Mouse (Mus musculus) limb, embryonic 15.5 days (tissue): ENCODE measurements at regions not wholly inside any gene's neighbourhood (a gene's known extent, or its start where the extent isn't known, plus 50 kb on each side); places are given as distances from the start of the nearest gene placed in this dataset.

Source experiments
- ATAC-seq: fragments of 200-750 bp; cut with Nextera tagmentation; 2 replicates; pipeline ENCODE4 v1.8.0; 2017; ENCODE audit warnings: low read depth, moderate TSS enrichment; ENCODE audit not compliant: insufficient number of reproducible peaks, low FRiP score, low TSS enrichment
- H3K27ac ChIP-seq: fragments of 300-500 bp; sonication (generic); 2 replicates; pipeline ENCODE4 v1.5.1; 2015; ENCODE audit warnings: moderate library complexity, mild to moderate bottlenecking, inconsistent platforms
- H3K27me3 ChIP-seq: fragments of 300-500 bp; sonication (generic); 2 replicates; pipeline ENCODE4 v1.6.1; 2015; ENCODE audit warnings: inconsistent platforms
- H3K36me3 ChIP-seq: fragments of 300-500 bp; sonication (generic); 2 replicates; pipeline ENCODE4 v1.6.1; 2015; ENCODE audit warnings: inconsistent platforms
- H3K4me1 ChIP-seq: fragments of 300-500 bp; sonication (generic); 2 replicates; pipeline ENCODE4 v1.6.1; 2015; ENCODE audit warnings: inconsistent platforms
- H3K4me2 ChIP-seq: fragments of 300-500 bp; sonication (generic); 2 replicates; pipeline ENCODE4 v1.6.1; 2015; ENCODE audit warnings: mild to moderate bottlenecking, inconsistent platforms
- H3K4me3 ChIP-seq: fragments of 300-500 bp; sonication (generic); 2 replicates; pipeline ENCODE4 v1.5.1; 2015; ENCODE audit warnings: mild to moderate bottlenecking, inconsistent platforms
- H3K9ac ChIP-seq: fragments of 300-500 bp; sonication (generic); 2 replicates; pipeline ENCODE4 v1.6.1; 2015; ENCODE audit warnings: inconsistent platforms
- H3K9me3 ChIP-seq: fragments of 300-500 bp; sonication (generic); 2 replicates; pipeline ENCODE4 v1.6.1; 2016; ENCODE audit warnings: inconsistent platforms
- WGBS: fragments of 180-500 bp; shearing (Covaris S2); methylation state at CpG from one replicate; pipeline ENCODE4 v1.1.7; 2015; 5-methylcytosine and 5-hydroxymethylcytosine counted together

DNA sequence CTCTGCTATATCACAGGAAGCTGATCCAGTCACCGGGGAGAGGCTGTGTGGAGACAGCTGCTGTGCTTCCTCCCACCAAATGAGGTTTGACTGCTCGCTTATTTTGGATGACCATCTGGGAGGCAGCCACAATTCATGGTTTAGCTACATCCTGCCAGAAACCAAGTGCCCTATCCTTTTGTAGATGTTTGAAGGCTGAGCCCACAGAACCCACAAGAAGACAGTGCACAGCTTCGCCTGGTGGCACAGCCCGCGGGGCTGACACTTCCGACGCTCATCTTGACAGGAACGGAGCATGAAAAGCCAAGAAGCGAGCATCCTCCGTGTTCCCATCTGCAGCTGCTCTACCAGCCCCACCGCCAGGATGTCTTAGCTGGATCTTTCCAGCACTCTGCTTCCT is 204.1 kb upstream of the Cdh4 start:
- WGBS: 82% methylated on average over 11 of the region's 11 CpGs

GRCm38 (mm10) chr2:179260892-179261291 is 181.3 kb upstream of the Cdh4 start:
- Histone ChIP-seq H3K4me2 (no peak overlapping the region), H3K36me3 (no peaks in the 10 kb centered on the region), H3K4me3 (no peak overlapping the region), H3K4me1 (no peaks in the 10 kb centered on the region), H3K9ac (no peak overlapping the region), H3K27ac (no peak overlapping the region), H3K9me3 (no peaks in the 10 kb centered on the region), H3K27me3 (0 out of 2 replicates have a peak, but pooled peaks cover 3% of the 10 kb centered on the region)
- WGBS: 76% methylated on average over 2 of the region's 2 CpGs
- ATAC-seq: no peak

More for the DNA sequence above, 204.1 kb upstream of the Cdh4 start:
- no peaks in the 10 kb centered on the region for H3K4me1 ChIP-seq
- no peak overlapping the region for H3K9ac ChIP-seq
- ATAC-seq: no peak
- H3K27ac ChIP-seq: no peak overlapping the region
- H3K9me3 ChIP-seq: no peaks in the 10 kb centered on the region
- H3K4me3 ChIP-seq: no peak overlapping the region
- no peaks in the 10 kb centered on the region for H3K36me3 ChIP-seq
- no peaks in the 10 kb centered on the region for H3K27me3 ChIP-seq
- H3K4me2 ChIP-seq: no peak overlapping the region

DNA sequence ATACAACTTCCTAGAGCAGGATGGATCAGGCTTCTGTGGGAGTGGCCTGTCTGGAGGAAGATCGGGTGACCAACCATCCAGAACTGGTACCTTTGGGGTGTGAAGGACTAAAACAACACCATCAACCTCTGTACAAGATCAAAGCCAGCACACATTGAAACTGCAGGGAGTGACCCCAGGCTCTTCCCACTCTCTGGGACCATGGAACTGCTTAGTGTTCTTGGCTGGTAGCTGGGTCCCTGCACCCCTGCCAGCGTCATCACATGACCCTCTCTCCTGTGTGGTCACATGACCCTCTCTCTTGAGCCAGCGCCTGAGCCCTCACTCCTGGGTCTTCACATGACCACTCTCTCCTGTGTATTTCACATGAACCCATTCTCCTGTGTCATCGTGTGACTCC is 178.3 kb upstream of the Cdh4 start:
- WGBS: 82% methylated on average over 4 of the region's 4 CpGs
- Histone ChIP-seq H3K4me1 (no peaks in the 10 kb centered on the region), H3K27me3 (0 out of 2 replicates have a peak, but pooled peaks cover 3% of the 10 kb centered on the region), H3K9ac (no peak overlapping the region), H3K4me2 (no peak overlapping the region), H3K27ac (no peak overlapping the region), H3K9me3 (no peaks in the 10 kb centered on the region), H3K4me3 (no peak overlapping the region), H3K36me3 (no peaks in the 10 kb centered on the region)
- ATAC-seq: no peak

- Histone ChIP-seq H3K4me1 (no peaks in the 10 kb centered on the region), H3K4me3 (no peak overlapping the region), H3K27ac (no peak overlapping the region), H3K4me2 (no peak overlapping the region), H3K9ac (no peak overlapping the region), H3K9me3 (no peaks in the 10 kb centered on the region), H3K27me3 (no peaks in the 10 kb centered on the region), H3K36me3 (no peaks in the 10 kb centered on the region)
- ATAC-seq: no peak
- 73% methylated on average over 5 of the region's 5 CpGs for WGBS
Measured at GRCm38 (mm10) chr2:179265436-179265835, 176.8 kb upstream of the Cdh4 start.

DNA sequence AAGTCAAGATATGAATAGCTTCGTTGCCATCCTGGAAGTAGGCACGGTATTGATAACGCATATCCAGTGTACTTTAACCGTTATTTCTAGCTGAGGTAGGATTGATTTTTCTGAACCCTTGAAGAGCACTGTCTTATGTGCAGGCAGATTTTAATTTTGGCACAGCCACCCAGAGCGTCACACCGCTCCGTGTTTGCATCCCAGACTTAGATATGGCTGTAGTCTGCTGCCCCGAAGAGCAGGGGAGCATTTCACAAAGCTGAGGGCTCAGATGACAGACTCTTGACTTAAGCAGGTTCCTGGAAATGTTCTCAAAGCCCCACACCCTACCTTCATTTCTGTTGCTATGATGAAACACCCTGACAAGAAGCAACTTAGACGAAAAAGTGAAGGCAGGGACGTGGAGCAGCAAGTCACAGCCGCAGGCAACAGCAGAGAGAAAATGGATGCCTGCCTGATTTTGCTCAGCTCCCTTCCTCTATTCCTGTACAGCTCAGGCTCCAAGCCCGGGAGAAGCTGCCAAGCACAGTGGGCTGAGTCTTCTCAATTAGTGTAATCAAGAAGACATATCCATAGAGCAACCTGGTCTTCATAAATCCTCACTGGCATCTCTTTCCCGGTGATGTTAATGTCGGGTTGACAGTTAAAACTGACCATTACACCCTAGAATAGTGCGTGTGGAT is 164.9 kb upstream of the Cdh4 start:
- no peaks in the 10 kb centered on the region for H3K27me3 ChIP-seq
- no peaks in the 10 kb centered on the region for H3K36me3 ChIP-seq
- no peak for ATAC-seq
- H3K4me2 ChIP-seq: no peak overlapping the region
- no peaks in the 10 kb centered on the region for H3K9me3 ChIP-seq
- H3K9ac ChIP-seq: no peak overlapping the region
- WGBS: 83% methylated on average over 15 of the region's 15 CpGs
- H3K4me3 ChIP-seq: no peak overlapping the region
- H3K27ac ChIP-seq: no peak overlapping the region
- no peaks in the 10 kb centered on the region for H3K4me1 ChIP-seq

GRCm38 (mm10) chr2:179277887-179278282 is 164.3 kb upstream of the Cdh4 start:
- Histone ChIP-seq H3K27ac (no peak overlapping the region), H3K27me3 (no peaks in the 10 kb centered on the region), H3K4me2 (no peak overlapping the region), H3K4me1 (no peaks in the 10 kb centered on the region), H3K9ac (no peak overlapping the region), H3K36me3 (no peaks in the 10 kb centered on the region), H3K9me3 (no peaks in the 10 kb centered on the region), H3K4me3 (no peak overlapping the region)
- ATAC-seq: no peak
- WGBS: 77% methylated on average over 4 of the region's 4 CpGs

- 81% methylated on average over 6 of the region's 6 CpGs for WGBS
Measured at GRCm38 (mm10) chr2:179282276-179282675, 160.0 kb upstream of the Cdh4 start.

DNA sequence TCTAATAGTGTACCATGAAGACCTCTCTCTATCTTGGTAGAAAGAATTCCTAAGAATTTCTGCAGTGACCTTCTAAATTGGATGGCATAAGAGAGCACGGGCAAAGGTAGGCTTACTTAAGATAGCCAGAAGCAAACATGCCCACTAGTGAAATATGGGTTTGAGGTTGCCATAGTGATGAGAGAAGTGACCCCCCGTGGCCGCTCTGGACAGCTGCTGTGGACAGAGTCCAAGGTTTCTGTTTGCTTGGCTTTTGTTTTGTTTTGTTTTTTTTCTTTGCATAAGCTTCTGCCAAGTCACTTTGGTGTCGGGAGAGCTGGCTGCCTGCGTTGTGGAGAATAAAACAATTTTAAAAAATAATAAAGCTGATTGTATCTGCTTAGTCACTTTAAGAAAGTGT is 151.8 kb upstream of the Cdh4 start:
- Histone ChIP-seq H3K9me3 (no peaks in the 10 kb centered on the region), H3K4me1 (no peaks in the 10 kb centered on the region), H3K9ac (no peak overlapping the region), H3K27ac (no peak overlapping the region), H3K4me2 (no peak overlapping the region), H3K36me3 (no peaks in the 10 kb centered on the region), H3K4me3 (no peak overlapping the region), H3K27me3 (no peaks in the 10 kb centered on the region)
- ATAC-seq: no peak
- 61% methylated on average over 5 of the region's 5 CpGs for whole genome bisulfite sequencing

More at GRCm38 (mm10) chr2:179282276-179282675, 160.0 kb upstream of the Cdh4 start:
- Histone ChIP-seq H3K9me3 (no peaks in the 10 kb centered on the region), H3K36me3 (no peaks in the 10 kb centered on the region), H3K4me2 (no peak overlapping the region), H3K9ac (no peak overlapping the region), H3K27ac (no peak overlapping the region), H3K27me3 (no peaks in the 10 kb centered on the region), H3K4me3 (no peak overlapping the region), H3K4me1 (no peaks in the 10 kb centered on the region)
- no peak for ATAC-seq

GRCm38 (mm10) chr2:179291046-179291563 is 151.1 kb upstream of the Cdh4 start:
- no peak overlapping the region for H3K9ac ChIP-seq
- no peaks in the 10 kb centered on the region for H3K4me1 ChIP-seq
- no peaks in the 10 kb centered on the region for H3K9me3 ChIP-seq
- H3K4me3 ChIP-seq: no peak overlapping the region
- H3K4me2 ChIP-seq: no peak overlapping the region
- no peaks in the 10 kb centered on the region for H3K36me3 ChIP-seq
- 96% methylated on average over 1 of the region's 1 CpGs for WGBS
- ATAC-seq: no peak
- H3K27ac ChIP-seq: no peak overlapping the region
- H3K27me3 ChIP-seq: no peaks in the 10 kb centered on the region

- Histone ChIP-seq H3K4me3 (no peak overlapping the region), H3K4me2 (no peak overlapping the region), H3K27me3 (no peaks in the 10 kb centered on the region), H3K4me1 (no peaks in the 10 kb centered on the region), H3K27ac (no peak overlapping the region), H3K36me3 (no peaks in the 10 kb centered on the region), H3K9me3 (no peaks in the 10 kb centered on the region), H3K9ac (no peak overlapping the region)
- WGBS: 78% methylated on average over 8 of the region's 8 CpGs
- no peak for ATAC-seq
Measured at GRCm38 (mm10) chr2:179291958-179292357, 150.3 kb upstream of the Cdh4 start.

GRCm38 (mm10) chr2:179292566-179292965 is 149.7 kb upstream of the Cdh4 start:
- Histone ChIP-seq H3K36me3 (no peaks in the 10 kb centered on the region), H3K9me3 (no peaks in the 10 kb centered on the region), H3K4me2 (no peak overlapping the region), H3K27ac (no peak overlapping the region), H3K4me1 (no peaks in the 10 kb centered on the region), H3K9ac (no peak overlapping the region), H3K27me3 (no peaks in the 10 kb centered on the region), H3K4me3 (no peak overlapping the region)
- WGBS: 63% methylated on average over 4 of the region's 4 CpGs
- no peak for ATAC-seq

DNA sequence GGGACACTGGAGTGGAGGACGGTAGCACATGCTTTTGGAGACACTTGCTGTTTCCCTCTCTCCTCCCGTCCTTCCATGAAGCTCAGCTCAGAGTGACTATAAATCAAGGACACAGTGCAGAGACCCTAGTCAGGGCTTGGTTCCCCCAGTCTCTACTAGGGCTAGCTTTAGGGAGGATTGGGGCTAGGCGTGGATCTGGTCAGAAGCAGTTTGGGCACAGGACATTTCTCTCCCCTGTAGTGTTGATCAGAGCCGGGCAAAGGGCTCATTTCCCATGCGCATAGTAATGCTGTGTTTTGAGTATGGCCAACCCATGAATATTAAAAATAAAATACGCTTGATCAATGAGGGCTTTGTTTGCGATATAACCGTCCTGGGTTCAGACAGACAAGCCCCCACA is 149.1 kb upstream of the Cdh4 start:
- Histone ChIP-seq H3K4me3 (no peak overlapping the region), H3K36me3 (no peaks in the 10 kb centered on the region), H3K27ac (no peak overlapping the region), H3K4me1 (no peaks in the 10 kb centered on the region), H3K9ac (no peak overlapping the region), H3K4me2 (no peak overlapping the region), H3K27me3 (no peaks in the 10 kb centered on the region), H3K9me3 (no peaks in the 10 kb centered on the region)
- WGBS: 71% methylated on average over 8 of the region's 8 CpGs
- ATAC-seq: no peak

DNA sequence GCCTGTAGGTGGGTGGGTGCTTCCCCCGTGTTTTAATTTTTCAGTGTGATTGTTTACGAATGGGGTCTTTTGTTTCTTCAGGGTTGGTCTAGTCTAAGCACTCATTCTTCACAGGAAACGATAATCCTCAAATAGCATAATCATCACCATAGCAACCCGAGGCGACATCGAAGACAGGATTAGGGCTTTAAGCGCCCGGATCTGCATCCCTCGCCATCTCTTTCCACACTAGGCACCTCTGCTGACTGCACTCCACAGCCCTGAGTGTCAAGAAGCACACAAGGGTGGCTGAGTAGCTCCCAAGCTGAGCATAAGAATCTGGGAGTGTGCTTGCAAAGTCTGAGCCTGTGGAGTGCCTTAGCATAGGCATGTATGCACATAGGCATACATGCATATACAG is 145.2 kb upstream of the Cdh4 start:
- Histone ChIP-seq H3K4me2 (no peak overlapping the region), H3K36me3 (no peaks in the 10 kb centered on the region), H3K9me3 (no peaks in the 10 kb centered on the region), H3K27ac (no peak overlapping the region), H3K9ac (no peak overlapping the region), H3K4me3 (no peak overlapping the region), H3K4me1 (no peaks in the 10 kb centered on the region), H3K27me3 (no peaks in the 10 kb centered on the region)
- no peak for ATAC-seq
- WGBS: 80% methylated on average over 9 of the region's 9 CpGs
